Mouse (Mus musculus) hindbrain, embryonic 15.5 days (tissue): ENCODE measurements around the gene Dusp23. TPM values are rescaled to one million over a fixed set of nuclear protein-coding genes. Genes with fewer than 3 reads are reported as not detected.

Experiments used
- ATAC-seq: fragments of 200-750 bp; cut with Nextera tagmentation; 2 replicates; pipeline ENCODE4 v1.8.0; 2017; ENCODE audit warnings: low read depth, moderate number of reproducible peaks, moderate TSS enrichment; ENCODE audit not compliant: low FRiP score
- H3K27ac ChIP-seq: fragments of 300-500 bp; sonication (generic); replicated peaks from 2 replicates; pipeline ENCODE4 v1.5.1; 2015; ENCODE audit warnings: mild to moderate bottlenecking, inconsistent platforms
- H3K27me3 ChIP-seq: fragments of 300-500 bp; sonication (generic); 2 replicates; pipeline ENCODE4 v1.6.1; 2015; ENCODE audit warnings: control low read depth, inconsistent platforms
- H3K36me3 ChIP-seq: fragments of 300-500 bp; sonication (generic); 2 replicates; pipeline ENCODE4 v1.6.1; 2015; ENCODE audit warnings: control low read depth, inconsistent platforms
- H3K4me1 ChIP-seq: fragments of 300-500 bp; sonication (generic); replicated peaks from 2 replicates; pipeline ENCODE4 v1.6.1; 2015; ENCODE audit warnings: control low read depth, inconsistent platforms
- H3K4me2 ChIP-seq: fragments of 300-500 bp; sonication (generic); 2 replicates; pipeline ENCODE4 v1.6.1; 2015; ENCODE audit warnings: moderate library complexity, mild to moderate bottlenecking, inconsistent platforms
- H3K4me3 ChIP-seq: fragments of 300-500 bp; sonication (generic); 2 replicates; pipeline ENCODE4 v1.5.1; 2015; ENCODE audit warnings: mild to moderate bottlenecking, inconsistent platforms
- H3K9ac ChIP-seq: fragments of 300-500 bp; sonication (generic); 2 replicates; pipeline ENCODE4 v1.6.1; 2015; ENCODE audit warnings: inconsistent platforms
- H3K9me3 ChIP-seq: fragments of 300-500 bp; sonication (generic); 2 replicates; pipeline ENCODE4 v1.6.1; 2016; ENCODE audit warnings: control low read depth, inconsistent platforms
- WGBS: fragments of 180-500 bp; shearing (Covaris S2); methylation state at CpG from one replicate; pipeline ENCODE4 v1.1.7; 2015; 5-methylcytosine and 5-hydroxymethylcytosine counted together
- polyA plus RNA-seq: library from polyadenylated mRNA; unstranded; fragments of >200 nt; fragmentation: Nextera tagmentation; extraction: Ambion mirVana; gene quantifications from 2 replicates; pipeline ENCODE4 v1.2.1, GENCODE M21; 2015

Gene Dusp23
- polyA plus RNA-seq, 1 experiment from 2014 or later = 10.1 TPM

GRCm38 (mm10) chr1:172618141-172618540, 14.6 kb downstream of the Dusp23 start:
- Histone ChIP-seq H3K4me3 (no peak overlapping the region), H3K9ac (no peak overlapping the region), H3K27me3 (no peaks in the 10 kb centered on the region), H3K9me3 (no peaks in the 10 kb centered on the region), H3K4me2 (no peak overlapping the region), H3K36me3 (no peaks in the 10 kb centered on the region), H3K4me1 (peaks cover 17% of the 10 kb centered on the region), H3K27ac (no peak overlapping the region)
- no peak for ATAC-seq
- WGBS = 71% methylated on average over 4 of the region's 4 CpGs

- Histone ChIP-seq H3K9me3 (no peaks in the 10 kb centered on the region), H3K36me3 (no peaks in the 10 kb centered on the region), H3K9ac (no peak overlapping the region), H3K27ac (no peak overlapping the region), H3K27me3 (no peaks in the 10 kb centered on the region), H3K4me2 (peak overlapping the region; percentile 81), H3K4me3 (peak overlapping the region; percentile 44), H3K4me1 (peaks cover 17% of the 10 kb centered on the region)
- WGBS = 20% methylated on average over 14 of the region's 14 CpGs
- peak; percentile 27 for ATAC-seq
Observed at GRCm38 (mm10) chr1:172617365-172618076, 15.2 kb downstream of the Dusp23 start.

GRCm38 (mm10) chr1:172616537-172617300, 16.0 kb downstream of the Dusp23 start:
- ATAC-seq = peak; percentile 86
- Histone ChIP-seq H3K36me3 (no peaks in the 10 kb centered on the region), H3K4me1 (peaks cover 17% of the 10 kb centered on the region), H3K27ac (peak overlapping the region; percentile 53), H3K4me2 (peak overlapping the region; percentile 81), H3K9me3 (no peaks in the 10 kb centered on the region), H3K9ac (peak overlapping the region; percentile 49), H3K4me3 (peak overlapping the region; percentile 44), H3K27me3 (no peaks in the 10 kb centered on the region)
- 5% methylated on average over 22 of the region's 22 CpGs for WGBS

DNA sequence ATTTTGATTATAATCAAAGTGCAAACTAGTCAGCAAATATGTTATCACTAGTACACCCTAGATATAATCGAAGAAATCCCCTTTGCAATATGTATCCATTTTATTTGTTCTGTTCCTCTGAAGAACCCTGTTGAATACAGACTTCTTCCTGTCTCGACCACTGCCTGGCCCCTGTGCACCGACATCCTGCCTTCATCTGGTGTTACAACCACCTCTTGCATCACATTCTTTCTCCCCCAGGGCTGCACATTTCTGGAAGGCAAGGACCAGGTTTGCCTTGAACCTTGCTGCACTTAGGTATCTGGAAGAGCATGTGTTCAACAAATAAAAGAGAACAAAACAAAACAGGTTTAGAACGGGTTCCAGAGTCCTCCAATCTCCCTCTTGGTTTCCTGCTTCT, 17.4 kb downstream of the Dusp23 start:
- H3K36me3 ChIP-seq = no peaks in the 10 kb centered on the region
- no peak overlapping the region for H3K4me3 ChIP-seq
- H3K4me1 ChIP-seq = peaks cover 17% of the 10 kb centered on the region
- 77% methylated on average over 4 of the region's 4 CpGs for WGBS
- H3K4me2 ChIP-seq = no peak overlapping the region
- no peak for ATAC-seq
- H3K27me3 ChIP-seq = no peaks in the 10 kb centered on the region
- H3K27ac ChIP-seq = no peak overlapping the region
- H3K9ac ChIP-seq = no peak overlapping the region
- H3K9me3 ChIP-seq = no peaks in the 10 kb centered on the region

DNA sequence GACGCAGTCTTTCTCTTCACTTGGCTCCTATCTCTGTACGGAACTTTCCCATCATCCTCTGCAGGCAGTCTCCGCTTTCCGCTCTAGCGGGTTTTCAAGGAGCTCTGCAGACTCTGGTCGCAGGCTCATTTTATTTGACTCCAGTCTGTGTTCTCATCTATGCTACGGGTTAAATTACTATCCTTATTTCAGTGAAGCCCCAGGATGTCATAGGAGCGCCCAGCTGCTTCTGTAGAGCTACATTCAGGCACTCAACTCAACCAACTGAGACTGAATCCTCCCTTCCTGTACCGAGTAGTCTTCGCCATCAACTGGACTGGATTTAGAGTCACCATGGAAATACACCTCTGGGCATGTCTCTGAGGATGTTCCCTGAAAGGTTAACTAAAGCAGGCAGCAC, 18.1 kb downstream of the Dusp23 start:
- H3K4me3 ChIP-seq = no peak overlapping the region
- no peak overlapping the region for H3K9ac ChIP-seq
- 83% methylated on average over 10 of the region's 10 CpGs for WGBS
- H3K27ac ChIP-seq = no peak overlapping the region
- peaks cover 17% of the 10 kb centered on the region for H3K4me1 ChIP-seq
- no peaks in the 10 kb centered on the region for H3K36me3 ChIP-seq
- H3K9me3 ChIP-seq = no peaks in the 10 kb centered on the region
- no peak overlapping the region for H3K4me2 ChIP-seq
- no peaks in the 10 kb centered on the region for H3K27me3 ChIP-seq
- no peak for ATAC-seq

- 61% methylated on average over 1 of the region's 1 CpGs for WGBS
- Histone ChIP-seq H3K9me3 (no peaks in the 10 kb centered on the region), H3K4me1 (peaks cover 17% of the 10 kb centered on the region), H3K9ac (no peak overlapping the region), H3K27me3 (no peaks in the 10 kb centered on the region), H3K4me2 (no peak overlapping the region), H3K4me3 (no peak overlapping the region), H3K27ac (no peak overlapping the region), H3K36me3 (no peaks in the 10 kb centered on the region)
- ATAC-seq = no peak
Observed at GRCm38 (mm10) chr1:172612745-172613144, 20.0 kb downstream of the Dusp23 start.

DNA sequence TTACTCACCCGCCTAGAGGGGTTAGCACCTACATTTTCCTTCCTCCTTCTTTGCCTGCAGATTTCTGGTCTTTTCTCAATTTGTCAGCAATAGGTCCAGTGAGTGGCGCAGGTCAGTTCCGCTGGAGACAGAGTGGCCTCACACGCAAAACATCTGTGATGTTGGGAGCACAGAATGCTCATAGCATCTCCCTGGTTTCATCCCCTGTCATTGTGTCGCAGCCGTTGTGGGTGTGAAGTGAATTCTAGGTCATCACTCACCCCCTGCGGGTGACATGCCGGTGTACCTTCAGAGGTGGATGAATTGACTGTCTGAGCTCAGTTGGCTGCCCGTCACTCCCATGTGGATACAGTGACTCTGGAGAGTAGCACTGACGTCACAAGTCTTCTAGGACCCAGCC, 21.5 kb downstream of the Dusp23 start:
- Histone ChIP-seq H3K4me2 (no peak overlapping the region), H3K27ac (no peak overlapping the region), H3K27me3 (no peaks in the 10 kb centered on the region), H3K9me3 (no peaks in the 10 kb centered on the region), H3K36me3 (no peaks in the 10 kb centered on the region), H3K4me3 (no peak overlapping the region), H3K9ac (no peak overlapping the region), H3K4me1 (peaks cover 3% of the 10 kb centered on the region; the same call in 1 of the 2 replicates)
- ATAC-seq = no peak
- 82% methylated on average over 10 of the region's 10 CpGs for WGBS

DNA sequence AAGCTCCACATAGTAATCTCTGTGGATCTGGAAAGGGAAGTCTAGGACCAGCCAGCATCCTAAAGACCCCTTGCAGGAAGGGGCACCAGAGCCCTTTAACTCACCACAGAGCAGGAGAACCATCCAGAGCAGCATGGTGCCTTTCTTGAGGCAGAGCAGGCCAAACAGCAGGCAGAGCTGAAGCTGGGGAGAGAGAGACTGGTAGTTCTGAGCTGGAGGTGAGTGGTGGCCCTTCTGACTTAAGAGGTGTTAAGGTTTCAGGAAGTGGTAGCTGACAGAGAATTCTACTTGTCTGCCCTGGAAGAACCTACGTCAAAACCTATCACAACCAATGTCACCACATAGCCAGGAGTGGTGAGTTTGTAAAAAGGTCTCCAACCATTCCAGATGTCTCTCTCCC, 30.4 kb downstream of the Dusp23 start, which contains the start of gene Fcrl6:
TSS of gene Fcrl6 (minus strand) at position 226 of the 400 bp plus-strand sequence.
- no peaks in the 10 kb centered on the region for H3K36me3 ChIP-seq
- H3K27ac ChIP-seq = no peak within 1 kb of the TSS
- H3K9ac ChIP-seq = no peak within 1 kb of the TSS
- H3K4me3 ChIP-seq = no peak within 1 kb of the TSS
- no peaks in the 10 kb centered on the region for H3K27me3 ChIP-seq
- no peak for ATAC-seq
- H3K4me1 ChIP-seq = no peaks in the 10 kb centered on the region
- WGBS = 80% methylated on average over 1 of the region's 1 CpGs
- no peaks in the 10 kb centered on the region for H3K9me3 ChIP-seq
- no peak within 1 kb of the TSS for H3K4me2 ChIP-seq

DNA sequence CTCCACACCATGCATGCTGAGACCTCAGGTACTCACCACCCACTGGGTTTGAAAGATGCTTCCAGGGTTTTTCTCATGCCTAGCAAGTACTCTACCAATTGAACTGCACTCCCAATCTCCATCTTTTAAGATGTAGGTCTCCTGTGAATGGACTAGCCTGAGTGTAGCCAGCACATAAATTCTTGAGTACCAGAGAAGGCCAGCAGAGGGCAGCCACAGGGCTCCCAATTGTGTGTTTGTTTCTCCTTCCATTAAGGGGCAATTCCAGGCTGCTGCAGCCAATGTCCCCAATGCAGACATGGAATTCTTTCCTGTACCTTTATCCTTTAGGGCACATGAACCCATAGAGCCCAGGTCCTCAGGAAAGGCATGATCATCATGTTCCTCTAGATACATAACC, 38.3 kb downstream of the Dusp23 start:
- ATAC-seq = no peak

DNA sequence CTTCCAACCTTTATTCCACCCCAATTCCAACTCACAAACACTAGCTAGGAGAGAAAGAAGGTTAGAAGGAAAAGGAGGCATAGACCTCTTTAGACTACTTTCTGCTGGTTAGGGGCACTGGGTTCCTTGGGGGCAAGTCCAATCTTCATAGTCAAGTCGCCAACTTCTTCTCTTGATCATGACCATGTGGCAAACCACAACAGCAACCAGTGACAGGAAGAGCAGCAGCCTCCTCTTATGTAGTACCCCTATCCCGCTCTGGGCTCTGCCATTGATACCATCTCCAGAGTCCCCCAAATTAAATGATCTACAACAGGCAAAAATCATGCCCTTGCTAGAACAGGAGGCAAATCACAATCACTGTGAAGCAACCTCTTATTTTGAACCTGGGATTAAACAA, 38.8 kb downstream of the Dusp23 start:
- H3K27ac ChIP-seq = no peak overlapping the region
- no peaks in the 10 kb centered on the region for H3K4me1 ChIP-seq
- H3K9me3 ChIP-seq = no peaks in the 10 kb centered on the region
- H3K36me3 ChIP-seq = no peaks in the 10 kb centered on the region
- 93% methylated on average over 2 of the region's 2 CpGs for WGBS
- no peaks in the 10 kb centered on the region for H3K27me3 ChIP-seq
- no peak overlapping the region for H3K9ac ChIP-seq
- H3K4me3 ChIP-seq = no peak overlapping the region
- no peak for ATAC-seq
- no peak overlapping the region for H3K4me2 ChIP-seq

More for the DNA sequence above, 38.3 kb downstream of the Dusp23 start:
- no peaks in the 10 kb centered on the region for H3K36me3 ChIP-seq
- H3K27ac ChIP-seq = no peak overlapping the region
- no peak overlapping the region for H3K4me2 ChIP-seq
- H3K4me1 ChIP-seq = no peaks in the 10 kb centered on the region
- no peaks in the 10 kb centered on the region for H3K9me3 ChIP-seq
- H3K9ac ChIP-seq = no peak overlapping the region
- H3K4me3 ChIP-seq = no peak overlapping the region
- H3K27me3 ChIP-seq = no peaks in the 10 kb centered on the region

GRCm38 (mm10) chr1:172593321-172593720, 39.4 kb downstream of the Dusp23 start:
- ATAC-seq = no peak
- H3K4me2 ChIP-seq = no peak overlapping the region

GRCm38 (mm10) chr1:172590385-172590784, 42.4 kb downstream of the Dusp23 start, which contains the start of gene Slamf8:
TSS of gene Slamf8 (minus strand) at chr1:172590568.
- Histone ChIP-seq H3K4me1 (peaks cover 11% of the 10 kb centered on the region), H3K27ac (no peak within 1 kb of the TSS), H3K4me2 (no peak within 1 kb of the TSS), H3K36me3 (no peaks in the 10 kb centered on the region), H3K4me3 (no peak within 1 kb of the TSS), H3K9me3 (no peaks in the 10 kb centered on the region), H3K9ac (no peak within 1 kb of the TSS), H3K27me3 (no peaks in the 10 kb centered on the region)
- WGBS = 79% methylated on average over 7 of the region's 7 CpGs
- no peak for ATAC-seq

More at GRCm38 (mm10) chr1:172593321-172593720, 39.4 kb downstream of the Dusp23 start:
- Histone ChIP-seq H3K27ac (no peak overlapping the region), H3K4me3 (no peak overlapping the region), H3K9me3 (no peaks in the 10 kb centered on the region), H3K36me3 (no peaks in the 10 kb centered on the region), H3K4me1 (no peaks in the 10 kb centered on the region), H3K27me3 (no peaks in the 10 kb centered on the region), H3K9ac (no peak overlapping the region)
- 76% methylated on average over 3 of the region's 3 CpGs for WGBS
